Mouse (Mus musculus) liver, postnatal 0 days (tissue): ENCODE data around the gene Mrvi1.

Experiments used
- CTCF ChIP-seq: sonication (generic); IDR thresholded peaks from 2 replicates; pipeline ENCODE4 v1.5.1; 2016; ENCODE audit warnings: antibody characterized with exemption, low read depth
- EP300 ChIP-seq: IDR thresholded peaks from 2 replicates; pipeline ENCODE4 v1.6.1; 2016; ENCODE audit warnings: antibody characterized with exemption, low read depth, mild to moderate bottlenecking

- peak; percentile 88 for TF ChIP-seq CTCF
- peak; percentile 19; the same call in 1 of the 2 replicates for TF ChIP-seq EP300
Measured at GRCm38 (mm10) chr7:110843916-110844874, 138.1 kb downstream of the Mrvi1 start, which contains the start of gene Rnf141.
